Mouse (Mus musculus) liver, adult 2 months (tissue): ENCODE results near the gene Gm49387.

ENCODE experiments used
- CTCF ChIP-seq: fragments of 200-500 bp; IDR thresholded peaks from 2 replicates; pipeline ENCODE4 v1.5.1; 2011; ENCODE audit warnings: low read depth, low read length, control low read depth
- POLR2A ChIP-seq: fragments of 200-500 bp; IDR thresholded peaks from 2 replicates; pipeline ENCODE4 v1.6.1; 2011; ENCODE audit warnings: low read length, control low read depth; ENCODE audit not compliant: insufficient read depth; ENCODE audit errors: extremely low read depth

DNA sequence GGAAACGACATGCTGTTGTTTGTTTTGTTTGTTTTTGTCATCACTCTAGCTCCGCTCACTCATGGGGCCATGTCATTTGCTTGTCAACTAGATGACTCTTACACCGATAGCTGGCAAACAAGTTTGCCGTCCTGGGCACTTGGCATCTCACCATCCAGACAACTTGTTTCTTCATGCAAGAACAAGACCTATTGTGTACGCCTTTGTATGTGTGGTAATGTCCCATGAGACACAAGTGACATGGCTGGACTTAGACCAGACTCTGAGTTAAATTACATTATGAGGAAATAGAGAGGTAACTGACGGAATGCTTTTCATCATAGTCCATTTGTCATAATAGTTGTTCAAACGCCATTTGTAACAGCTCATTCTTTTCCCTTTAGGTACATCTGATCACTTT lies 5.2 kb upstream of the Gm49387 start:
- TF ChIP-seq CTCF, result no peak
- TF ChIP-seq POLR2A, result no peak
